In the genomic region with DNA sequence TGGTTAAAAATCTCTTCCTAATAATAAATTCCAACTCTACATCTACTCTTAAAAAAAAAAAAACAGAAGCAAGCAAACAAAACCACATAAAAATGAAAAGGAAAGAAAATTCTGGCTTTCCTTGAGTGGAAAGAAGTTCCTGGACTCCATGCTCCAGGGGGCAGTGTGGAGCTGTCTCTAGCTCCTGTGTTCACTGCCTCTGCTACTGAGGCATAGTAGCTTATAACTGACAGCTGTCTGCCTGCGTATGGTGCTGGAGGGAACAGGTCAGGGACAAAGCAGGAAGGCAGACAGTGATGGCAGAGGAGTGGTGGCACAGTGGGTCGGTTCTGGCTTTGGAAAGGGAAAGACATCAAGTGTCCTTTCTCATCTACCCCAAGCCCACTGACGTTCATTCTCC, we compare ENCODE assay signal across 8 mouse cellular contexts. TPM values are rescaled to one million over a fixed set of nuclear protein-coding genes. Genes with fewer than 3 reads are reported as not detected.
A peak's percentile ranks its signal among the peaks of the same experiment; 100 is the strongest.
DNase-seq lines count a peak whose midpoint lies in the region; ATAC-seq lines count a peak whose summit lies in the region.
"Had no signal": no experiment of that assay in that cellular context is flagged by ENCODE, and none has a peak within 500 bp of the region (broad histone marks: within the 10 kb centered on the region; RNA-seq: fewer than 3 reads in every experiment).

No protein-coding gene starts in this region.

- DNase-seq in right cerebral cortex, adult 18-20 months = peak; percentile 43
- no peak for DNase-seq in right cerebral cortex, postnatal 25 days
- peak; percentile 78 to 83 for DNase-seq in adrenal gland, postnatal 36 days
- peak; percentile 72 to 87 for DNase-seq in kidney, postnatal 25 days
- DNase-seq in midbrain, embryonic 10.5 days (ENCODE audit: low spot score) = peak; percentile 41
- no peak for DNase-seq in spleen, postnatal 14 days (ENCODE audit: low spot score in 2 of 2)
- DNase-seq: liver, embryonic 13.5 days had no signal

- no peak overlapping the region for H3K4me3 ChIP-seq in forebrain, embryonic 13.5 days
- no peak overlapping the region for H3K4me3 ChIP-seq in midbrain, embryonic 10.5 days
- H3K4me3 ChIP-seq: liver, embryonic 13.5 days had no signal

- no peak overlapping the region for H3K9ac ChIP-seq in forebrain, embryonic 13.5 days
- H3K9ac ChIP-seq: liver, embryonic 13.5 days had no signal

- H3K27me3 ChIP-seq in forebrain, embryonic 13.5 days = no peaks in the 10 kb centered on the region
- no peaks in the 10 kb centered on the region for H3K27me3 ChIP-seq in midbrain, embryonic 10.5 days (ENCODE audit: low read depth, poor library complexity, severe bottlenecking)
- H3K27me3 ChIP-seq: liver, embryonic 13.5 days had no signal

- H3K4me2 ChIP-seq in forebrain, embryonic 13.5 days = no peak overlapping the region
- H3K4me2 ChIP-seq: liver, embryonic 13.5 days had no signal

- no peak overlapping the region for H3K27ac ChIP-seq in forebrain, embryonic 13.5 days
- 0 out of 2 replicates have a peak overlapping the region, but pooled peaks have one; percentile 1 for H3K27ac ChIP-seq in midbrain, embryonic 10.5 days (replicated peaks)
- H3K27ac ChIP-seq: liver, embryonic 13.5 days had no signal

- peaks cover 12% of the 10 kb centered on the region for H3K36me3 ChIP-seq in forebrain, embryonic 13.5 days (ENCODE audit: poor library complexity, severe bottlenecking)
- H3K36me3 ChIP-seq in midbrain, embryonic 10.5 days = no peaks in the 10 kb centered on the region
- H3K36me3 ChIP-seq: liver, embryonic 13.5 days had no signal

- ATAC-seq in forebrain, embryonic 13.5 days = peak; percentile 67

- WGBS in forebrain, embryonic 13.5 days = 35% methylated on average over 3 of the region's 3 CpGs
- 36% methylated on average over 3 of the region's 3 CpGs for WGBS in midbrain, embryonic 10.5 days

- no peaks in the 10 kb centered on the region for H3K9me3 ChIP-seq in forebrain, embryonic 13.5 days (replicated peaks)
- H3K9me3 ChIP-seq in midbrain, embryonic 10.5 days (replicated peaks) = no peaks in the 10 kb centered on the region
- H3K9me3 ChIP-seq: liver, embryonic 13.5 days had no signal

- H3K4me1 ChIP-seq in forebrain, embryonic 13.5 days = peaks cover 4% of the 10 kb centered on the region; the same call in 1 of the 2 replicates
- peaks cover 1% of the 10 kb centered on the region; the same call in 1 of the 2 replicates for H3K4me1 ChIP-seq in midbrain, embryonic 10.5 days
- H3K4me1 ChIP-seq: liver, embryonic 13.5 days had no signal

RNA-seq across cellular contexts. Expression of a gene that starts 10.5 kb away (rescaled TPM):
- total RNA-seq in adrenal gland, postnatal 36 days (2021) = 10 to 100 TPM; 51.2 to 68.5 TPM
- 30.6 and 37.8 TPM in 2 replicates for polyA plus RNA-seq in forebrain, embryonic 13.5 days (2015; fragmentation: Nextera tagmentation; extraction: Ambion mirVana)
- polyA plus RNA-seq in midbrain, embryonic 10.5 days (2016; fragmentation: Nextera tagmentation; extraction: Ambion mirVana) = 72.5 and 84.4 TPM in 2 replicates

Comparison
In these comparisons a context has a peak if more than half of its experiments do, and no peak if none do; other contexts are left out.
1. DNase-seq: peak in right cerebral cortex, adult 18-20 months (single experiment), adrenal gland, postnatal 36 days (2 of 2), kidney, postnatal 25 days (2 of 2) and midbrain, embryonic 10.5 days (single experiment); none in right cerebral cortex, postnatal 25 days (single experiment) and spleen, postnatal 14 days (0 of 2).